Mouse (Mus musculus): ENCODE results near the gene Zc3h12d.
"Not testable (repeated sequence)": the region's sequence is repeated elsewhere in the genome, so short reads cannot be mapped to it uniquely, and the experiment has no call there.

The Zc3h12d gene

DNA sequence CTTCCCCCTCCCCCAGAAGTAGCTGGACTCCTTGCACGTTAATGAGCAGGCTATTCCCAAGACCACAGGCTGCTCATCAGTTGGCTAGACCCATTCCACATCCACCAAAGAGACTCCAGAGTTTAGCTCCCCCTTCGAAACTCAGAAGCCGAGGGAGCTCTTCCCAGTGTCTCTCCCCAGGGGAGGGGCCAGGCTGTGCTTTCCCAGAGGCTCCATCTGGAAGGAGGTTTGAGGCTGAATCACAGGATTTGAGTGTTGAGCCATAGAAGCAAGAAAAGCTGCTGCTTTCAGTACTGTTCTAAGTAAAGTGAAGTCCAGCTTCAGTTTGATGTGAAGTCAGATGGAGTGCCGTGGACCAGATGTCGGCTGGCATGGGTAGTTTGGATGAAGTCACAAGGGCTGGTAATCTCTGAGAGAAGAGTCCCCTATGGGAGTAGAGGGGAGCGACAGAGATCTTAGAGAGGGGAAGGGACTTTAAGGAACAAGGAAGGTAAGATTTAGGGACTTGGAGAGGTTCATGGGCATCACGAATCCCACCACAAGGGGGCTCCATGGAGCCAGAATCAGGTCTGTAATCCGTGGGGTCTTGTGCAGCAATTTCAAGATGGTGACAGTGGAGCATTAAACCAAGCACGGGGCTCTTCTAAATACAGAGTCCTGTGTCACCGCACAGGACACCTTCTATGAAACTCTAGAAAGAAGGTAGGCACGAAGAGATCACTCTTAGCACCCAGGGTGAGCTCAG, 38.5 kb downstream of the Zc3h12d start:
- no peak for DNase-seq (ENCODE audit: low spot score in 2 of 2)

DNA sequence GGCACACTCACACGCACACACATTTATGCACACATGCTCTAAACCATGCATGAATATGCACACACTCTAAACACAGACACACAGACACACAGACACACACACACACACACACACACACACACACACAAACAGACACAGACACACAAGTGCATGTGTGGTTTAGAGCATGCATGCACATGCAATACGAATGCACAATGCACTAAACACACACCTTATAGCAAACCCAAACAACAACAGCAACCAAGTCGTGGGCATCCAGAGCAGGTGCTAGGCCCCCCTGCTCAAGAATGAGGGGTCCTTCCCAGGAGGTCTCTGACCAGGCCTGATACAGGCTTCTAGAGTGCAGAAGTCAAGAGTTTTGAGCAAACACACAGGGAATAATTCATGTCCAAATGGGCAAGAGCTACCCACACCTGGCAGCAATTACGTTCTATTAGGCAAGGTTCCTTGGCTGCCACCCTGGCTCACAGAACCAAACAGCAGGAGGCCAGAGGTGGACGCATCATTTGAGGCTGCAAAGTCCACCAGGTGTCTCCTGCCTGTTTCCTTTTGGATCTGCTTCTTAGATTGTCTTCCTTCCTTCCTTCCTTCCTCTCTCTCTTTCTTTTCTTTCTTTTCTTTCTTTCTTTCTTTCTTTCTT, 39.2 kb downstream of the Zc3h12d start:
- no peak for DNase-seq (ENCODE audit: low spot score in 2 of 2)

DNA sequence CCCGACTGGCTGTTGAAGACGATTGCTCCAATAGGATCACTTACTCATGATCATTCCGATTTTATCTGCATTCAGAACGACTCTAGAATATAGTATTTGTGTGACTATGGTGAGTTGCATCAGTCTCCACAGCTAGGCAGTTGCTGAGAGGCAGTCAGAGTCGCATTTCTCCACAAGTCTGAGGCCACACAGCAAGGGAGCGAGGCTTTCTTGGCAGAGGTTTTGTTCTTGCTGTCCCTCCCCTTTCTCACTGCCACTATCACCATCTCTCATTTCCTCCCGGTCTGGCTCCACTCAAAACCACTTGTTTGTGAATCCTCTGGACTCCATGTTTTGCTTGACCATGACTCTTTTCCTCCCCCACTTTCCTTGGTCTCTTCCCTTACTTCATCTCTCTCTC, 41.9 kb downstream of the Zc3h12d start:
- DNase-seq (ENCODE audit: low spot score in 2 of 2), result no peak

DNA sequence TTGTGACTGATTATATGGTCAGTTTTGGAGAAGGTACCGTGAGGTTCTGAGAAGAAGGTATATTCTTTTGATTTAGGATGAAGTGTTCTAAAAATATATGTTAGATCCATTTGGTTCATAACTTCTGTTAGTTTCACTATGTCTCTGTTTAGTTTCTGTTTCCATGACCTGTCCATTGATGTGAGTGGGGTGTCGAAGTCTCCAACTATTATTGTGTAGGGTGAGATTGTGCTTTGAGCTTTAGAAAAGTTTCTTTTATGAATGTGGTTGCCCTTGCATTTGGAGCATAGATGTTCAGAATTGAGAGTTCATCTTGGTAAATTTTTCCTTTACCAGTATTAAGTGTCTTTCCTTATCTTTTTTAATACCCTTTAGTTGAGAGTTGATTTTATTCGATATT, 48.0 kb downstream of the Zc3h12d start:
- DNase-seq (ENCODE audit: low spot score in 2 of 2), result not testable (repeated sequence)

DNA sequence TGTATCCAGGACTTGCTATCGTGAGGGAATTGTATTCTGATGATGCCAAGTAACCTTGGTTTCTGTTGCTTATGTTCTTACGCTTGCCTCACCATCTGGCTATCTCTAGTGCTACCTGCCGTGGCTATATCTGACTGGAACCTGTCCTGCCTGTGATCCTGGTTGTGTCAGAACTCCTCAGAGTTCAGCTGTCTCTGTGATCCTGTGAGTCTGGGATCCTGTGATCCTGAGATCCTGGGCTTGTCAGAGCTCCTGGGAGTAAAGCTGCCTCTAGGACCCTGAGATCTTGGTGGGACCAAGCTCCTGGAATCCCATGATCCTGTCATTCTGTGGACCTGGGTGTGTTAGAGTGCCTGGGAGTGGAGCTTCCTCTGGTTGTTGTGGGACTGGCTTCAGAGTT, 49.7 kb downstream of the Zc3h12d start:
- DNase-seq (ENCODE audit: low spot score in 2 of 2), result no peak

DNA sequence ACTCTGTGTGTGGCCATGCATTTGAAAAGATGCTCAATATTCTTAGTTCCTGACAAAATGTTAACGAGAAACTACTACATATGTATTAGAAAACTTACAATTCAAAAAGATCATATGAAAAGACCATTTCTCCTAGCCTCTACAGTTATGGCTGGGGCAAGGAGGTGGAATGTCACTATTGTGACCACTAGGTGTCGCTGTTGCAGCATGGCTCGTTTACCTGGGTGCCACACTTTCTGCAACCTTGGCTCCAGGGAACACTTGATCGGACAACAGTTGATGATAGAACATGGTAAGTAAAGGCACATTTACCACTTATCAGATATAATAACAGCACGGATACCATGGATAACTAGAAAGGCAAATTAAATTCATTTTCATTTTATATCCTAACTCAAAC, 51.3 kb downstream of the Zc3h12d start:
- peak in 1 of 2 experiments; percentile 79 for DNase-seq (ENCODE audit: low spot score in 2 of 2)

DNA sequence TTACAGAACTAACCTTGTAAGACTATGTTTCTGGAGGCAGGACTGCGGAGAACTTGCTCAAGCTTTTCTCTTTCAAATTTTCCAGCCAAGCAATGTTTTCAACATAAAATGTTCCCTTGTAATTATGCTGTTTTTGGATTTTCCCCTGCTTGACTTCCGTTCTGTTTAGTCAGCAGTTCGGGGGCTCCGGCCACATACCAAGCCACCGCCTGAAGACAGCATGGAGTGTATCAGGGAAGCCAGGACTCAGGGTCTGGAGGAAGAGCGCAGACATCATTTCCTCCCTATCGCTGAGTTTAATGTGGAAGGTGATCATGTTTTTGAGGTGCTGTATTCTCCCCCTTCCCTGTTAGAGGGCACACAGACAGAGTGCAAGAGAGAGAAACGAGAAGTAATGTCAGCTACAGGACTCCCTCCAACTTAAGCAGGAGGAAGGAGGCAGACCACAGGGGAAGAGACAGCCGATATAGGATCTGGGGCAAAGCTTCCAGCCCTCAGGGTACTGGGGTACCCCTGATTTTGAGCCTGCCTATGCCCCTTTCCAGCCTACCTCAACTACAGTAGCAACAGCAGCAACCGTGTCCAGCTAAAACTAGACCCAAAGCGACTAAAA, 56.1 kb downstream of the Zc3h12d start:
- no peak for DNase-seq (ENCODE audit: low spot score in 2 of 2)

DNA sequence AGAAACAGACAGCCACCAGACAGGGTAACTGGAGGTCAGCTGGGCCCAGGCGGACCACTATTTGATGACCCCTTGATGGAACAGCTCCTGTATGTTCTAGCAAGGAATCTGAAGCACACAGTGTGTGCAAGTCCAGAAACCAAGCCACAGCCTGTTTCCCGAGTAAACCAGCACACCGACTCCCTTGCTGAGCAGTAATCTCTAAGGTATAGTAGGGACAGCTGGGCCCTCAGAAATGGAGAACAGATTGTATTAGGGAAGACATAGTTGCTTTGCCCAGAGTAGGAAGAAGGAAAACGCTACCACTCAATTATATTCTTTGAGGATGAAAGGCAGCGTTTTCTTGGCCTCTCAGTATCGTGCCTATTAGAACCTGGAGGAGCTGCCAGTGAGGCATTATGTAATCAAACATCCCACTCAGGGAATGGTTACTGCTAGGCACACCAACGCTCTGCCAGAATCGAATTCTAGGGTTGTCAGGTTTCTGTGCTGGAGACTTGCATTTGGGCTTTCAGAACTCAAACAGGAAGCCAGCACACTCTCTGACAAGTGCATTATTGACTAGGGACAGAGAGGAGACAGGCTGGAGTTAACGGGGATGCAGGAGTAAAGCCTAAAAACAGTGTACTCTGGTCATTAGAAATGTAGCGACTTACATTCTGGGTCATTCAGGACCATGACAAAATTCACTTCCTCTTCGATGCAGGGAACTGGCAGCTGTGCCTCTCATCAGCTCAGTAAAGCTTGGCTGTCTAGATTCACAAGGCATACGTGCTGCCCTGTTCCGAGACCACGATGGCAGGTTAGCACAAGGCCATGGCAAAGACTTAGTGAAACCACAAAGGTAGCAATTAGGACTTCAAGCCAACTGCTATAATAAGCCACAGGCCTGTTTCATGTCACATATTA, 68.7 kb downstream of the Zc3h12d start:
- no peak for DNase-seq (ENCODE audit: low spot score in 2 of 2)

DNA sequence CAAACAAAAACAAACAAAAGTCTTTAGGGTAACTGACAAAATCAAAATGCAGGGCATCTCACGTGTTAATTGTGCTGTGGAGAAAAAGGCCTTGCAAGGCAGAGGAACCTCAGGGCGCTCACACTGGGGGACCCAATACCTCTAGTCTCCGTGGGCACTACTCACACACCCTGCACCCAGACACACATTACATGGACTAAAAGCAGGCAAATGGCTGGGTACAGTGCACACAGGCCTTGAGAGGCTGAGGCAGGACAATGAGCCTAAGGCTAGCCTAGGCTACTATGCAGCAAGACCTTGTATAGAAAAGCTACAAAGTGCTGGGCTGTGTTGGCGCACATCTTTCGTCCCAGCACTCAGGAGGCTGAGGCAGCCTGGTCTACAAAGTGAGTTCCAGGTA, 71.9 kb downstream of the Zc3h12d start:
- DNase-seq (ENCODE audit: low spot score in 2 of 2), result no peak

DNA sequence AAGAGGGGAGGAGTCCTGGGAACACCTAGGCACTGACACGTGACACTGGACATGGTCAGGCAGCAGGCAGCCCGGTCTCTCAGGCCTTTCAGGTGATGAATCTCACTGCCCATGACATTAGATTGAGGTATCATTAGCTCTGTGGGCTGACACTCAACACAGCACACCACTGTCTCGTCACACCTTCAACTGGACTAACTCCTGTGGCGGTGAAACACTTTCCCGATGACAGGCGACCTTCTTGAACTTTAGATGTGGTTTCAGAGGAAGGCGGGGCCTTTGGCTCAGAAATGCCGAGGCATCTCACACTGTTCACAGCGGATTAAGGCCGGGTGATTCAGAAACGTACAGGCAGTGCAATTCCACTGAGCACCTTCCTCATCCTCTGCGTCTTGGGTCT, 74.9 kb downstream of the Zc3h12d start:
- DNase-seq (ENCODE audit: low spot score in 2 of 2), result no peak

DNA sequence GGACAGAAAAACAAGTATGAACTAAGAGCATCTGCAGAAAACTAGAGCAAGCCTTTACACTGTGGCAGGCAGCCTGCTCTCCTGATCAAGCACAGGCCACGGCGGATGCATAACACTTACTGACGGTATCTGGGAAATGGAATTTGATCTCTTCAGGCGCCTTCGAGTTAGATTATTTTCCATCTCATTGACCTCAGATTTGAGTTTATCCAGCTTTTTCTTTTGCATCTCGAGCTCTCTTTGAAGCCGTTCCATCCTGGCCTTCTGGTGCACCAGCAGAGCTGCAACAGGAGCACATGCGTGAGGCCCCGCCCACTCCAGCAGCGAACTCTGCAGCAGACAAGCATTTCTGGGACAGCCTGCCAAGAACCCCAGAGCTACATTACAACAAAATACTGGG, 79.0 kb downstream of the Zc3h12d start:
- DNase-seq (ENCODE audit: low spot score in 2 of 2), result no peak

All from urinary bladder, postnatal 4 days (tissue).